Mouse (Mus musculus): ENCODE measurements around the gene Praf2. TPM values are rescaled to one million over a fixed set of nuclear protein-coding genes. Genes with fewer than 3 reads are reported as not detected.

Praf2 gene
- total and polyA plus RNA-seq, 2 experiments from 2014 or later: 89.6 to 139 TPM

- no peak overlapping the region for H3K4me3 ChIP-seq (ENCODE audit: low read depth, low read length)
- no peak overlapping the region for H3K4me2 ChIP-seq (ENCODE audit: low read depth)
- DNase-seq (no peak), ATAC-seq (no peak)
- TF ChIP-seq CTCF (IDR thresholded peaks at IDR 0.05; ENCODE audit: low read depth): no peak
- H3K4me1 ChIP-seq (ENCODE audit: insufficient read depth): no peaks in the 10 kb centered on the region
- no peak overlapping the region for H3K9ac ChIP-seq
- H3K27ac ChIP-seq (ENCODE audit: low read depth, low read length): no peak overlapping the region
- 72% methylated on average over 7 of the region's 7 CpGs for WGBS
- no peaks in the 10 kb centered on the region for H3K36me3 ChIP-seq (ENCODE audit: insufficient read depth)
- H3K9me3 ChIP-seq (ENCODE audit: low read length): no peaks in the 10 kb centered on the region
- H3K27me3 ChIP-seq (ENCODE audit: insufficient read depth, low read length): no peaks in the 10 kb centered on the region
These were observed 50.4 kb downstream of the Praf2 start for GRCm38 (mm10) chrX:7778450-7779244.

DNA sequence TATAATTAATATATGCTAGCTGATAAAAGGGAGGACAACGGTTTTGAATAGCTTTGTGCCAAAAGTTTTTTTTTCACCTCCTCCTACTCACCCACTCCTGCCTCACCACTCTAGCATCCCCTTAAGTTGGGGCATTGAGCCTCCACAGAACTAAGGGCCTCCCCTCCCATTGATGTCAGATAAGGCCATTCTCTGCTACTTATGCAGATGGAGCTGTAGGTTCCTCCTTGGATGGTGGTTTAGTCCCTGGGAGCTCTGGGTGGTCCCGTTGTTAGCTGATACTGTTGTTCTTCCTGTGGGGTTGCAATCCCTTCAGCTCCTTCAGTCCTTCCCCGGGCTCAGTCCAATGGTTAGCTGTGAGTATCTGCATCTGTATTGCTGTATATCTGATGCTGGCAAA, 51.1 kb downstream of the Praf2 start:
- H3K9me3 ChIP-seq (ENCODE audit: low read length): no peaks in the 10 kb centered on the region
- H3K4me1 ChIP-seq (ENCODE audit: insufficient read depth): no peaks in the 10 kb centered on the region
- 27% methylated on average over 3 of the region's 3 CpGs for WGBS
- H3K4me3 ChIP-seq (ENCODE audit: low read depth, low read length): no peak overlapping the region
- H3K27ac ChIP-seq (ENCODE audit: low read depth, low read length): no peak overlapping the region
- ATAC-seq (no peak), DNase-seq (no peak)
- no peaks in the 10 kb centered on the region for H3K27me3 ChIP-seq (ENCODE audit: insufficient read depth, low read length)
- TF ChIP-seq CTCF (IDR thresholded peaks at IDR 0.05; ENCODE audit: low read depth): no peak
- H3K9ac ChIP-seq: no peak overlapping the region
- no peaks in the 10 kb centered on the region for H3K36me3 ChIP-seq (ENCODE audit: insufficient read depth)
- no peak overlapping the region for H3K4me2 ChIP-seq (ENCODE audit: low read depth)

Other genes starting within 250 kb of the Praf2 start
- gene Foxp3, start 154.8 kb upstream of the Praf2 start, total RNA-seq (2014; rRNA removed): 0.23 TPM in 1 of 2 replicates, not detected in the other
- gene Foxp3, start 154.8 kb upstream of the Praf2 start, polyA plus RNA-seq (2015; fragmentation: Nextera tagmentation; extraction: Ambion mirVana): 0.11 and 0.23 TPM in 2 replicates
- 15.5 and 23.7 TPM in 2 replicates for gene Ppp1r3f, start 154.2 kb upstream of the Praf2 start, total RNA-seq (2014; rRNA removed)
- 4.6 and 7.3 TPM in 2 replicates for gene Ppp1r3f, start 154.2 kb upstream of the Praf2 start, polyA plus RNA-seq (2015; fragmentation: Nextera tagmentation; extraction: Ambion mirVana)
- gene Ccdc22, start 122.9 kb upstream of the Praf2 start, total RNA-seq (2014; rRNA removed): 36.4 and 36.7 TPM in 2 replicates
- 25.8 and 27.5 TPM in 2 replicates for gene Ccdc22, start 122.9 kb upstream of the Praf2 start, polyA plus RNA-seq (2015; fragmentation: Nextera tagmentation; extraction: Ambion mirVana)
- 0.10 and 0.23 TPM in 2 replicates for gene Cacna1f, start 121.4 kb upstream of the Praf2 start, total RNA-seq (2014; rRNA removed)
- gene Cacna1f, start 121.4 kb upstream of the Praf2 start, polyA plus RNA-seq (2015; fragmentation: Nextera tagmentation; extraction: Ambion mirVana): 0.06 and 0.10 TPM in 2 replicates
- gene Syp, start 90.0 kb upstream of the Praf2 start, total RNA-seq (2014; rRNA removed): 321 and 330 TPM in 2 replicates
- gene Syp, start 90.0 kb upstream of the Praf2 start, polyA plus RNA-seq (2015; fragmentation: Nextera tagmentation; extraction: Ambion mirVana): 190 and 242 TPM in 2 replicates
- gene Prickle3, start 71.2 kb upstream of the Praf2 start, total RNA-seq (2014; rRNA removed): 1.2 TPM in 2 replicates
- 1.0 and 1.5 TPM in 2 replicates for gene Prickle3, start 71.2 kb upstream of the Praf2 start, polyA plus RNA-seq (2015; fragmentation: Nextera tagmentation; extraction: Ambion mirVana)
- gene Plp2, start 57.0 kb upstream of the Praf2 start, total RNA-seq (2014; rRNA removed): 15.7 and 24.3 TPM in 2 replicates
- gene Plp2, start 57.0 kb upstream of the Praf2 start, polyA plus RNA-seq (2015; fragmentation: Nextera tagmentation; extraction: Ambion mirVana): 37.3 and 38.3 TPM in 2 replicates
- gene Magix, start 47.2 kb upstream of the Praf2 start, total RNA-seq (2014; rRNA removed): 0.15 TPM in 1 of 2 replicates, not detected in the other
- gene Magix, start 47.2 kb upstream of the Praf2 start, polyA plus RNA-seq (2015; fragmentation: Nextera tagmentation; extraction: Ambion mirVana): 0.21 and 0.22 TPM in 2 replicates
- 15.9 and 21.0 TPM in 2 replicates for gene Gpkow, start 31.3 kb upstream of the Praf2 start, total RNA-seq (2014; rRNA removed)
- 36.4 and 41.2 TPM in 2 replicates for gene Gpkow, start 31.3 kb upstream of the Praf2 start, polyA plus RNA-seq (2015; fragmentation: Nextera tagmentation; extraction: Ambion mirVana)
- 29.0 and 32.2 TPM in 2 replicates for gene Wdr45, start 14.1 kb upstream of the Praf2 start, total RNA-seq (2014; rRNA removed)
- gene Wdr45, start 14.1 kb upstream of the Praf2 start, polyA plus RNA-seq (2015; fragmentation: Nextera tagmentation; extraction: Ambion mirVana): 30.8 and 31.5 TPM in 2 replicates
- gene Gm45208, start 6.2 kb upstream of the Praf2 start, total RNA-seq (2014; rRNA removed): 0.76 and 1.2 TPM in 2 replicates
- 0.91 TPM in 1 of 2 replicates, not detected in the other for gene Gm45208, start 6.2 kb upstream of the Praf2 start, polyA plus RNA-seq (2015; fragmentation: Nextera tagmentation; extraction: Ambion mirVana)
- gene Ccdc120, start 22.5 kb downstream of the Praf2 start, total RNA-seq (2014; rRNA removed): 149 and 202 TPM in 2 replicates
- gene Ccdc120, start 22.5 kb downstream of the Praf2 start, polyA plus RNA-seq (2015; fragmentation: Nextera tagmentation; extraction: Ambion mirVana): 59.3 and 66.3 TPM in 2 replicates
- 12.8 and 20.4 TPM in 2 replicates for gene Tfe3, start 34.1 kb downstream of the Praf2 start, total RNA-seq (2014; rRNA removed)
- gene Tfe3, start 34.1 kb downstream of the Praf2 start, polyA plus RNA-seq (2015; fragmentation: Nextera tagmentation; extraction: Ambion mirVana): 17.3 and 20.1 TPM in 2 replicates
- gene Gripap1, start 61.3 kb downstream of the Praf2 start, total RNA-seq (2014; rRNA removed): 40.7 and 41.5 TPM in 2 replicates
- gene Gripap1, start 61.3 kb downstream of the Praf2 start, polyA plus RNA-seq (2015; fragmentation: Nextera tagmentation; extraction: Ambion mirVana): 46.0 and 62.4 TPM in 2 replicates
- gene Kcnd1, start 93.8 kb downstream of the Praf2 start, total RNA-seq (2014; rRNA removed): 2.2 and 2.6 TPM in 2 replicates
- gene Kcnd1, start 93.8 kb downstream of the Praf2 start, polyA plus RNA-seq (2015; fragmentation: Nextera tagmentation; extraction: Ambion mirVana): 4.1 and 4.8 TPM in 2 replicates
- gene Otud5, start 112.9 kb downstream of the Praf2 start, total RNA-seq (2014; rRNA removed): 73.7 and 76.8 TPM in 2 replicates
- gene Otud5, start 112.9 kb downstream of the Praf2 start, polyA plus RNA-seq (2015; fragmentation: Nextera tagmentation; extraction: Ambion mirVana): 39.6 and 40.3 TPM in 2 replicates
- 12.2 and 13.4 TPM in 2 replicates for gene Pim2, start 149.8 kb downstream of the Praf2 start, total RNA-seq (2014; rRNA removed)
- 20.3 and 21.8 TPM in 2 replicates for gene Pim2, start 149.8 kb downstream of the Praf2 start, polyA plus RNA-seq (2015; fragmentation: Nextera tagmentation; extraction: Ambion mirVana)
- 36.3 and 39.1 TPM in 2 replicates for gene Slc35a2, start 155.6 kb downstream of the Praf2 start, total RNA-seq (2014; rRNA removed)
- gene Slc35a2, start 155.6 kb downstream of the Praf2 start, polyA plus RNA-seq (2015; fragmentation: Nextera tagmentation; extraction: Ambion mirVana): 34.5 and 40.6 TPM in 2 replicates
- 125 and 143 TPM in 2 replicates for gene Pqbp1, start 170.8 kb downstream of the Praf2 start, total RNA-seq (2014; rRNA removed)
- 226 and 229 TPM in 2 replicates for gene Pqbp1, start 170.8 kb downstream of the Praf2 start, polyA plus RNA-seq (2015; fragmentation: Nextera tagmentation; extraction: Ambion mirVana)
- 39.6 and 42.9 TPM in 2 replicates for gene Timm17b, start 170.9 kb downstream of the Praf2 start, total RNA-seq (2014; rRNA removed)
- gene Timm17b, start 170.9 kb downstream of the Praf2 start, polyA plus RNA-seq (2015; fragmentation: Nextera tagmentation; extraction: Ambion mirVana): 129 and 151 TPM in 2 replicates
- not detected in 2 replicates for gene Gm10491, start 179.4 kb downstream of the Praf2 start, total RNA-seq (2014; rRNA removed)
- not detected in 2 replicates for gene Gm10491, start 179.4 kb downstream of the Praf2 start, polyA plus RNA-seq (2015; fragmentation: Nextera tagmentation; extraction: Ambion mirVana)
- gene Gm10490, start 181.1 kb downstream of the Praf2 start, total RNA-seq (2014; rRNA removed): 1.2 TPM in 1 of 2 replicates, not detected in the other
- not detected in 2 replicates for gene Gm10490, start 181.1 kb downstream of the Praf2 start, polyA plus RNA-seq (2015; fragmentation: Nextera tagmentation; extraction: Ambion mirVana)
- gene Pcsk1n, start 191.4 kb downstream of the Praf2 start, total RNA-seq (2014; rRNA removed): 69.6 and 85.4 TPM in 2 replicates
- gene Pcsk1n, start 191.4 kb downstream of the Praf2 start, polyA plus RNA-seq (2015; fragmentation: Nextera tagmentation; extraction: Ambion mirVana): 344 and 434 TPM in 2 replicates
- gene Eras, start 200.2 kb downstream of the Praf2 start, total RNA-seq (2014; rRNA removed): not detected in 2 replicates
- not detected in 2 replicates for gene Eras, start 200.2 kb downstream of the Praf2 start, polyA plus RNA-seq (2015; fragmentation: Nextera tagmentation; extraction: Ambion mirVana)
- gene Hdac6, start 219.4 kb downstream of the Praf2 start, total RNA-seq (2014; rRNA removed): 62.3 and 87.3 TPM in 2 replicates
- 42.3 and 51.8 TPM in 2 replicates for gene Hdac6, start 219.4 kb downstream of the Praf2 start, polyA plus RNA-seq (2015; fragmentation: Nextera tagmentation; extraction: Ambion mirVana)
- gene Gata1, start 249.6 kb downstream of the Praf2 start, total RNA-seq (2014; rRNA removed): 0.15 TPM in 1 of 2 replicates, not detected in the other
- not detected in 2 replicates for gene Gata1, start 249.6 kb downstream of the Praf2 start, polyA plus RNA-seq (2015; fragmentation: Nextera tagmentation; extraction: Ambion mirVana)